In the genomic region with DNA sequence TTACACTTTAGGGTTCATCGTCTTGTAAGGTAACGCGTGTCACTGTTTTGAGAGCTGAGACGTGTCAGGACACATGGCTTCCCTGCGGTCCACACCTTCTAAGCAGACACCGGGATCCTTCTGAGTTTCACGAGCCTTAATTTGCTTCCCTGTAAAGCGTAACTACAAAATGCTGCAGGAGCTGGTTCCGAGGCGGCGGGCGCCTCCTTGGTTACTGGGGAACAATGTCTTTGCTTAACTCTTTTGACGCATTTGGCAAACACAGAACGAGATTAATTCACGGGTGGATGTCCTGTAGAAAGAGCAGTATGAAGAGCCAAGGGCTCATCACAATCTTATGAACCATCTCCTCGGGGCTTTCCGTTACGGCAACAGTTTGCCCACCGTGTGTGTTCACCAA, we compare ENCODE assay signal across 17 mouse cellular contexts. TPM values are rescaled to one million over a fixed set of nuclear protein-coding genes. Genes with fewer than 3 reads are reported as not detected.
A peak's percentile ranks its signal among the peaks of the same experiment; 100 is the strongest.
DNase-seq lines count a peak whose midpoint lies in the region; ATAC-seq and TF ChIP-seq lines count a peak whose summit lies in the region.
"Had no signal": no experiment of that assay in that cellular context is flagged by ENCODE, and none has a peak within 500 bp of the region (broad histone marks: within the 10 kb centered on the region; RNA-seq: fewer than 3 reads in every experiment).

No protein-coding gene starts in this region.

- DNase-seq in neural tube, embryonic 10.5 days (ENCODE audit: extremely low spot score, low spot score), result no peak
- peak; percentile 16 for DNase-seq in midbrain, postnatal 0 days (ENCODE audit: low spot score)
- DNase-seq in embryo, embryonic 10.5 days (ENCODE audit: low spot score), result no peak
- DNase-seq in c-Kit-positive CD71-positive TER-119-positive erythroid progenitor cells, embryonic 14.5 days (ENCODE audit: low spot score), result no peak
- DNase-seq: cerebellum, adult 8-10 months; gastrocnemius, postnatal 14 days; heart, postnatal 36 days; kidney, adult 9 months; lung, embryonic 14.5 days had no signal

- no peaks in the 10 kb centered on the region for H3K27me3 ChIP-seq in hindbrain, embryonic 16.5 days (replicated peaks; ENCODE audit: control insufficient read depth, insufficient read depth, low read length)
- H3K27me3 ChIP-seq in hindbrain, embryonic 12.5 days, result no peaks in the 10 kb centered on the region
- no peaks in the 10 kb centered on the region for H3K27me3 ChIP-seq in neural tube, embryonic 13.5 days
- no peaks in the 10 kb centered on the region for H3K27me3 ChIP-seq in intestine, embryonic 16.5 days (replicated peaks; ENCODE audit: control insufficient read depth, insufficient read depth, low read length)
- H3K27me3 ChIP-seq in midbrain, postnatal 0 days (ENCODE audit: insufficient read depth, low read length), result no peaks in the 10 kb centered on the region

- TF ChIP-seq CTCF in midbrain, postnatal 0 days (IDR thresholded peaks at IDR 0.05), result no peak

- no peak overlapping the region for H3K9ac ChIP-seq in hindbrain, embryonic 16.5 days (ENCODE audit: low read depth, low read length)
- H3K9ac ChIP-seq in hindbrain, embryonic 12.5 days, result no peak overlapping the region
- H3K9ac ChIP-seq in neural tube, embryonic 13.5 days, result 0 out of 2 replicates have a peak overlapping the region, but pooled peaks have one; percentile 17
- 0 out of 2 replicates have a peak overlapping the region, but pooled peaks have one; percentile 3 for H3K9ac ChIP-seq in intestine, embryonic 16.5 days (ENCODE audit: low read depth, low read length)
- no peak overlapping the region for H3K9ac ChIP-seq in midbrain, postnatal 0 days (replicated peaks; ENCODE audit: low read length, poor library complexity, severe bottlenecking)
- H3K9ac ChIP-seq: lung, embryonic 14.5 days had no signal

- H3K4me2 ChIP-seq in hindbrain, embryonic 16.5 days (ENCODE audit: low read length), result peak overlapping the region; percentile 1; the same call in 1 of the 2 replicates
- H3K4me2 ChIP-seq in hindbrain, embryonic 12.5 days (replicated peaks), result no peak overlapping the region
- no peak overlapping the region for H3K4me2 ChIP-seq in neural tube, embryonic 13.5 days
- H3K4me2 ChIP-seq in intestine, embryonic 16.5 days (ENCODE audit: low read depth, low read length), result peak overlapping the region; percentile 40
- H3K4me2 ChIP-seq in midbrain, postnatal 0 days (ENCODE audit: low read depth, low read length, poor library complexity, severe bottlenecking), result peak overlapping the region; percentile 26
- H3K4me2 ChIP-seq: lung, embryonic 14.5 days had no signal

- H3K36me3 ChIP-seq in hindbrain, embryonic 16.5 days (ENCODE audit: control insufficient read depth, insufficient read depth, low read length), result no peaks in the 10 kb centered on the region
- H3K36me3 ChIP-seq in hindbrain, embryonic 12.5 days, result no peaks in the 10 kb centered on the region
- H3K36me3 ChIP-seq in neural tube, embryonic 13.5 days, result no peaks in the 10 kb centered on the region
- H3K36me3 ChIP-seq in intestine, embryonic 16.5 days (ENCODE audit: control insufficient read depth, insufficient read depth, low read length), result no peaks in the 10 kb centered on the region
- no peaks in the 10 kb centered on the region for H3K36me3 ChIP-seq in midbrain, postnatal 0 days (ENCODE audit: insufficient read depth, low read length)
- H3K36me3 ChIP-seq: heart, embryonic 10.5 days had no signal

- no peak for ATAC-seq in hindbrain, embryonic 16.5 days
- no peak for ATAC-seq in hindbrain, embryonic 12.5 days (ENCODE audit: low FRiP score)
- no peak for ATAC-seq in neural tube, embryonic 13.5 days (ENCODE audit: low read depth)
- ATAC-seq in intestine, embryonic 16.5 days, result peak; percentile 13; the same call in 1 of the 2 replicates
- ATAC-seq in midbrain, postnatal 0 days (ENCODE audit: low FRiP score), result no peak
- ATAC-seq: activated CD4-positive, CD25-positive, alpha-beta regulatory T cell, adult 4 months had no signal

- H3K27ac ChIP-seq in hindbrain, embryonic 16.5 days (ENCODE audit: low read depth, low read length), result 0 out of 2 replicates have a peak overlapping the region, but pooled peaks have one; percentile 20
- H3K27ac ChIP-seq in hindbrain, embryonic 12.5 days, result no peak overlapping the region
- H3K27ac ChIP-seq in neural tube, embryonic 13.5 days (replicated peaks), result peak overlapping the region; percentile 49; the same call in 1 of the 2 replicates
- H3K27ac ChIP-seq in intestine, embryonic 16.5 days (ENCODE audit: low read length), result peak overlapping the region; percentile 46; the same call in 1 of the 2 replicates
- H3K27ac ChIP-seq in midbrain, postnatal 0 days (ENCODE audit: low read depth, low read length), result 0 out of 2 replicates have a peak overlapping the region, but pooled peaks have one; percentile 18
- H3K27ac ChIP-seq: heart, embryonic 10.5 days had no signal

- H3K4me3 ChIP-seq in hindbrain, embryonic 16.5 days (ENCODE audit: low read length), result no peak overlapping the region
- H3K4me3 ChIP-seq in hindbrain, embryonic 12.5 days, result no peak overlapping the region
- H3K4me3 ChIP-seq in neural tube, embryonic 13.5 days, result no peak overlapping the region
- H3K4me3 ChIP-seq in intestine, embryonic 16.5 days (ENCODE audit: low read length), result no peak overlapping the region; the same call in 1 of the 2 replicates
- no peak overlapping the region for H3K4me3 ChIP-seq in midbrain, postnatal 0 days (ENCODE audit: low read depth, low read length)
- H3K4me3 ChIP-seq: heart, embryonic 10.5 days; myocyte had no signal

- WGBS in hindbrain, embryonic 16.5 days, result 49% methylated on average over 19 of the region's 19 CpGs
- WGBS in hindbrain, embryonic 12.5 days, result 70% methylated on average over 19 of the region's 19 CpGs
- WGBS in neural tube, embryonic 13.5 days, result 63% methylated on average over 19 of the region's 19 CpGs
- WGBS in intestine, embryonic 16.5 days, result 55% methylated on average over 19 of the region's 19 CpGs
- WGBS in midbrain, postnatal 0 days, result 45% methylated on average over 19 of the region's 19 CpGs

- no peaks in the 10 kb centered on the region for H3K9me3 ChIP-seq in hindbrain, embryonic 16.5 days (ENCODE audit: control insufficient read depth, low read length)
- H3K9me3 ChIP-seq in hindbrain, embryonic 12.5 days (replicated peaks), result no peaks in the 10 kb centered on the region
- H3K9me3 ChIP-seq in neural tube, embryonic 13.5 days, result no peaks in the 10 kb centered on the region
- H3K9me3 ChIP-seq in intestine, embryonic 16.5 days (ENCODE audit: control insufficient read depth, low read length), result no peaks in the 10 kb centered on the region
- no peaks in the 10 kb centered on the region for H3K9me3 ChIP-seq in midbrain, postnatal 0 days (ENCODE audit: low read length)
- H3K9me3 ChIP-seq: heart, embryonic 10.5 days had no signal

- peaks cover 18% of the 10 kb centered on the region for H3K4me1 ChIP-seq in hindbrain, embryonic 16.5 days (ENCODE audit: control insufficient read depth, insufficient read depth, low read depth, low read length)
- peaks cover 27% of the 10 kb centered on the region for H3K4me1 ChIP-seq in hindbrain, embryonic 12.5 days
- peaks cover 44% of the 10 kb centered on the region for H3K4me1 ChIP-seq in neural tube, embryonic 13.5 days (replicated peaks)
- H3K4me1 ChIP-seq in intestine, embryonic 16.5 days (ENCODE audit: control insufficient read depth, insufficient read depth, low read length), result peaks cover 13% of the 10 kb centered on the region; the same call in 1 of the 2 replicates
- peaks cover 8% of the 10 kb centered on the region; the same call in 1 of the 2 replicates for H3K4me1 ChIP-seq in midbrain, postnatal 0 days (ENCODE audit: insufficient read depth, low read length)

RNA-seq across cellular contexts. Expression of a gene that starts 29.6 kb away (rescaled TPM):
- polyA plus RNA-seq in hindbrain, embryonic 16.5 days (2015; fragmentation: Nextera tagmentation; extraction: Ambion mirVana), result 8.3 and 10.0 TPM in 2 replicates
- 1.4 and 1.8 TPM in 2 replicates for polyA plus RNA-seq in hindbrain, embryonic 12.5 days (2016; fragmentation: Nextera tagmentation; extraction: Ambion mirVana)
- polyA plus RNA-seq in neural tube, embryonic 13.5 days (2015; fragmentation: Nextera tagmentation; extraction: Ambion mirVana), result 2.7 and 2.9 TPM in 2 replicates
- 3.0 and 3.7 TPM in 2 replicates for polyA plus RNA-seq in intestine, embryonic 16.5 days (2015; fragmentation: Nextera tagmentation; extraction: Ambion mirVana)
- total RNA-seq in midbrain, postnatal 0 days (2014; rRNA removed), result 19.1 and 21.9 TPM in 2 replicates
- 6.6 and 6.8 TPM in 2 replicates for polyA plus RNA-seq in midbrain, postnatal 0 days (2015; fragmentation: Nextera tagmentation; extraction: Ambion mirVana)
- total RNA-seq: heart, postnatal 36 days had no signal
- polyA plus RNA-seq: activated CD4-positive, CD25-positive, alpha-beta regulatory T cell, adult 4 months; myocyte; urinary bladder, adult 2 months had no signal

Comparison
In these comparisons a context has a peak if more than half of its experiments do, and no peak if none do; other contexts are left out.
1. H3K4me2 ChIP-seq: peak in hindbrain, embryonic 16.5 days (single experiment), intestine, embryonic 16.5 days (single experiment) and midbrain, postnatal 0 days (single experiment); none in hindbrain, embryonic 12.5 days (single experiment) and neural tube, embryonic 13.5 days (single experiment).
2. H3K9ac ChIP-seq: peak in neural tube, embryonic 13.5 days (single experiment) and intestine, embryonic 16.5 days (single experiment); none in hindbrain, embryonic 16.5 days (single experiment), hindbrain, embryonic 12.5 days (single experiment) and midbrain, postnatal 0 days (single experiment).